Mouse (Mus musculus): Measurements from ENCODE around the gene Scrt2.

Gene Scrt2

DNA sequence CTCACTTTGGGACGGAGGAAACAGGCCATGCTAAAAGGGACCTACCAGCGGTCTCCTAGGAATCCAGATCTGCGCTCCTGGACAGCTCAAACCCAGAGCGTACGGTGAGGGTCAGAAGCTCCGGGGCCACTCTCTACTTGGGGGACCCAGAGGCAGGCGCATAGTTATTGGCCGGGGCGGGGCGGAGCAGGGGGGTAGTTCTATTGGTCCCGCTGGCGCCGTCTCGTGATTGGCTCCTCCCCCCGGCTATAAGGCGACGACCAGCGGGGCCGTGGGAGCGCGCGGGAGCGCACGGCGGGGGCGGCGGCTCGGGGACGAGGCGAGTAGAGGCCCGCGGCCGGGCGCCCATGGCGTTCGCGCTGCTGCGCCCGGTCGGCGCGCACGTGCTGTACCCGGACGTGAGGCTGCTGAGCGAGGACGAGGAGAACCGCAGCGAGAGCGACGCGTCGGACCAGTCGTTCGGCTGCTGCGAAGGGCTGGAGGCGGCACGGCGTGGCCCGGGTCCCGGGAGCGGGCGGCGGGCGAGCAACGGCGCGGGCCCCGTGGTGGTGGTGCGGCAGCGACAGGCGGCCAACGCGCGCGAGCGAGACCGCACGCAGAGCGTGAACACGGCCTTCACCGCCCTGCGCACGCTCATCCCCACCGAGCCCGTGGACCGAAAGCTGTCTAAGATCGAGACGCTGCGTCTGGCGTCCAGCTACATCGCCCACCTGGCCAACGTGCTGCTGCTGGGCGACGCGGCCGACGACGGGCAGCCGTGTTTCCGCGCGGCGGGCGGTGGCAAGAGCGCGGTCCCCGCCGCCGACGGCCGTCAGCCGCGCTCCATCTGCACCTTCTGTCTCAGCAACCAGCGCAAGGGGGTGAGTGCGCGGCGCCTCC lies 62.2 kb downstream of the Scrt2 start, which contains the start of gene Tcf15:
Gene Tcf15 (plus strand): TSS at position 283 of the 879 bp plus-strand sequence.
- DNase-seq (ENCODE audit: low spot score in 2 of 2), result no peak

DNA sequence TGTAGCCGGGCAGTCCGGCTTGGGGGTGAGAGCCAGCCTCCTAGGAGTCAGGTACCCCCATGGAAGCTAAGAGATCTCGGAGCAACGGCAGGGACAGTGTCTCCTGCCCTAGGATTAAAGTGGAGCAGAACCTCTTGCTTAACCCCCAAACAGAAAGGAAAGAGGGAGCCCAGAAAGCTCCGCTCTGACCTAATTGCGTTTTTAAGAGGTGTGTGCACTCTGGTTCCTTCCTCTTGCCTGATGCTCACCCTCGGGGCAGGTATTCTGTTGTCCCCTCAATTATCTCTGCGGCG lies 62.8 kb downstream of the Scrt2 start:
- no peak for DNase-seq (ENCODE audit: low spot score in 2 of 2)

DNA sequence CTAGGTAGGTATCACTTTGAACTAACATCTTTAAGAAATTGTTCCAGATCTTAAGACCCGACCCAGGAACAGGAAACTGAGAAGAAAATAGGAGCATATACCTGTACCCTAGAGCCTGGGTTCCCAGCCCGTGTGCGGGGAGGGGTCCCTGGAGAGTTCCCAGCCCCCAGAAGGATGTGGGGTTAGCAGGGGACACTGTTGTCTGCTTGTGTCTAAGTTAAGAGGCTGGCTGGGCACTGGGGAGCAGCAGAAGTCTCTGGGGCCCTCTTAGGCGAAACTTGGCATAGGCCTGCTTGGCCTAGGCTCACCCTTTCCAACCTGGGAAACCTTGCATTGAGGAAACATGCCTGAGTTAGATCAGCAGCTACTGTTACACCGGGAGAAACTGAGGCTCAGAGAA lies 63.2 kb downstream of the Scrt2 start:
- no peak for DNase-seq (ENCODE audit: low spot score in 2 of 2)

Measured in thymus, postnatal 10 days (tissue).